Mouse (Mus musculus): ENCODE results near the gene Gm45234.

DNA sequence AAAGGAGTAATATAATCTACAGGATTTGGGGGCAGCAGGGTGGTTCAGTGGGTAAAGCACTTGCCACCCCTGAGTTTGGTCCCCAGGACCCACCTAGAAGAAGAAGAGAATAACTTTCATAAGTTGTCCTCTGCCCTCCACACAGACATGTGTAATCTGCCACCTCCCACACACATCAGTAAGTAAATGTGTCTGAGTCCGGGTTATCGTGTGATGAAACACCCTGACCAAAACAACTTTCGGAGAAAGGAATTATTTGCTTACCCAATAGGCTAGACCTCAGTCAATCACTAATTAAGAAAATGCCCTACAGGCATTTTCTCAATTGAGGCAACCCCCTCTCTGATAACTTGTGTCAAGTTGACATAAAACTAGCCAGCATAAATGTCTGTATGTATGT lies 65.3 kb downstream of the Gm45234 start:
- TF ChIP-seq CTCF (IDR thresholded peaks at IDR 0.05; ENCODE audit: low read depth, low read length) = no peak
- no peak for TF ChIP-seq POLR2A (IDR thresholded peaks at IDR 0.05; ENCODE audit: borderline replicate concordance, low read depth, low read length)

Data from bone marrow macrophage, adult 2 months (primary cell).